41 mouse cellular contexts compared by ENCODE assay signal in genomic region chr19:37719166-37719565, GRCm38 (mm10). TPM values are rescaled to one million over a fixed set of nuclear protein-coding genes. Genes with fewer than 3 reads are reported as not detected.
"Had no signal": no experiment of that assay in that cellular context is flagged by ENCODE, and none has a peak within 500 bp of the region (broad histone marks: within the 10 kb centered on the region; RNA-seq: fewer than 3 reads in every experiment).

No protein-coding gene starts in this region.

- H3K36me3 ChIP-seq: limb, embryonic 10.5 days; limb, embryonic 12.5 days; limb, embryonic 13.5 days; limb, embryonic 15.5 days; liver, embryonic 12.5 days; liver, embryonic 13.5 days; liver, embryonic 15.5 days; lung, embryonic 15.5 days; midbrain, embryonic 10.5 days; midbrain, embryonic 12.5 days; midbrain, embryonic 13.5 days; midbrain, embryonic 15.5 days; neural tube, embryonic 12.5 days had no signal

- DNase-seq: left cerebral cortex, postnatal 4 days; liver; liver, embryonic 13.5 days; liver, postnatal 0 days; lung, adult 18-20 months; lung, adult 2 months; lung, embryonic 14.5 days; lung, postnatal 10 days; lung, postnatal 14 days; lung, postnatal 36 days; lung, postnatal 4 days had no signal

- ATAC-seq: liver, embryonic 12.5 days; liver, postnatal 0 days; lung, postnatal 0 days; midbrain, embryonic 13.5 days; midbrain, embryonic 15.5 days; midbrain, embryonic 16.5 days had no signal

- H3K4me3 ChIP-seq: limb, embryonic 10.5 days; limb, embryonic 12.5 days; limb, embryonic 13.5 days; limb, embryonic 15.5 days; liver, embryonic 12.5 days; liver, embryonic 13.5 days; liver, embryonic 15.5 days; lung, embryonic 15.5 days; megakaryocyte, embryonic 14.5 days; midbrain, embryonic 10.5 days; midbrain, embryonic 12.5 days; midbrain, embryonic 13.5 days; midbrain, embryonic 15.5 days; myocyte; neural tube, embryonic 12.5 days had no signal

- H3K9me3 ChIP-seq: limb, embryonic 10.5 days; limb, embryonic 12.5 days; limb, embryonic 13.5 days; limb, embryonic 15.5 days; liver, embryonic 12.5 days; liver, embryonic 13.5 days; liver, embryonic 15.5 days; lung, embryonic 15.5 days; megakaryocyte, embryonic 14.5 days; midbrain, embryonic 10.5 days; midbrain, embryonic 12.5 days; midbrain, embryonic 13.5 days; midbrain, embryonic 15.5 days; neural tube, embryonic 12.5 days had no signal

- H3K9ac ChIP-seq: limb, embryonic 12.5 days; limb, embryonic 13.5 days; limb, embryonic 15.5 days; liver, embryonic 12.5 days; liver, embryonic 13.5 days; liver, embryonic 14.5 days; liver, embryonic 15.5 days; liver, postnatal 0 days; lung, embryonic 14.5 days; lung, embryonic 15.5 days; midbrain, embryonic 12.5 days; midbrain, embryonic 13.5 days; midbrain, embryonic 15.5 days; neural tube, embryonic 12.5 days had no signal

- H3K27ac ChIP-seq: limb, embryonic 10.5 days; limb, embryonic 12.5 days; limb, embryonic 13.5 days; limb, embryonic 15.5 days; liver, embryonic 12.5 days; liver, embryonic 13.5 days; liver, embryonic 14.5 days; liver, embryonic 15.5 days; lung, embryonic 15.5 days; macrophage; midbrain, embryonic 10.5 days; midbrain, embryonic 12.5 days; midbrain, embryonic 13.5 days; midbrain, embryonic 15.5 days; neural tube, embryonic 12.5 days had no signal

- H3K27me3 ChIP-seq: limb, embryonic 12.5 days; limb, embryonic 13.5 days; limb, embryonic 15.5 days; liver, embryonic 12.5 days; liver, embryonic 13.5 days; lung, embryonic 15.5 days; midbrain, embryonic 12.5 days; midbrain, embryonic 13.5 days; midbrain, embryonic 15.5 days; neural tube, embryonic 12.5 days had no signal

- H3K4me1 ChIP-seq: limb, embryonic 10.5 days; limb, embryonic 12.5 days; limb, embryonic 13.5 days; liver, embryonic 12.5 days; liver, embryonic 13.5 days; liver, embryonic 15.5 days; lung, embryonic 15.5 days; midbrain, embryonic 10.5 days; midbrain, embryonic 12.5 days; midbrain, embryonic 13.5 days; midbrain, embryonic 15.5 days; neural tube, embryonic 12.5 days had no signal

- H3K4me2 ChIP-seq: limb, embryonic 12.5 days; limb, embryonic 13.5 days; limb, embryonic 15.5 days; liver, embryonic 11.5 days; liver, embryonic 12.5 days; liver, embryonic 13.5 days; liver, embryonic 15.5 days; lung, embryonic 14.5 days; lung, embryonic 15.5 days; midbrain, embryonic 11.5 days; midbrain, embryonic 12.5 days; midbrain, embryonic 13.5 days; midbrain, embryonic 15.5 days; neural tube, embryonic 12.5 days had no signal

RNA-seq across cellular contexts. Expression of gene Cyp26a1, which starts 21.6 kb away (rescaled TPM):
- total RNA-seq: left cerebral cortex, postnatal 36 days; megakaryocyte-erythroid progenitor cell, adult 5-6 weeks; midbrain, postnatal 0 days; monocyte, adult 5-6 weeks had no signal
- polyA plus RNA-seq: liver, embryonic 12.5 days; liver, embryonic 16.5 days; lung, embryonic 14.5 days; macrophage; midbrain, embryonic 13.5 days; midbrain, embryonic 15.5 days had no signal

RNA-seq across cellular contexts. Expression of gene Cyp26c1, which starts 33.8 kb away (rescaled TPM):
- total RNA-seq: left cerebral cortex, adult 8-10 months; left cerebral cortex, postnatal 14 days; left cerebral cortex, postnatal 36 days; megakaryocyte progenitor cell, adult 5-6 weeks; megakaryocyte-erythroid progenitor cell, adult 5-6 weeks; midbrain, postnatal 0 days; monocyte, adult 5-6 weeks had no signal
- polyA plus RNA-seq: limb, embryonic 10.5 days; limb, embryonic 15.5 days; liver, embryonic 12.5 days; liver, embryonic 13.5 days; liver, embryonic 15.5 days; liver, embryonic 16.5 days; liver, postnatal 0 days; lung, embryonic 14.5 days; lung, embryonic 15.5 days; lung, embryonic 16.5 days; lung, postnatal 0 days; macrophage; midbrain, embryonic 11.5 days; midbrain, embryonic 12.5 days; midbrain, embryonic 13.5 days; midbrain, embryonic 15.5 days; midbrain, embryonic 16.5 days; midbrain, postnatal 0 days; neural tube, embryonic 11.5 days; neural tube, embryonic 12.5 days had no signal
